Mouse (Mus musculus): ENCODE data around the gene Map2k7. TPM values are rescaled to one million over a fixed set of nuclear protein-coding genes. Genes with fewer than 3 reads are reported as not detected.

Map2k7 gene
- polyA plus RNA-seq (2011; ENCODE audit: insufficient read length, low read depth, missing spikeins), result 37.0 and 42.0 TPM in 2 replicates

GRCm38 (mm10) chr8:4238434-4239192, at the start of gene Map2k7, which contains the start of gene Gm49320:
TSS of gene Map2k7 (plus strand) at chr8:4238740.
TSS of gene Gm49320 (plus strand) at chr8:4238865.
- TF ChIP-seq POLR2A (IDR thresholded peaks at IDR 0.05; ENCODE audit: low read depth, low read length), result peak; percentile 57
- peak; percentile 65; the same call in 1 of the 2 replicates for TF ChIP-seq CTCF (IDR thresholded peaks at IDR 0.05; ENCODE audit: borderline replicate concordance, insufficient read depth, low read length)
- Histone ChIP-seq H3K4me1 (ENCODE audit: control insufficient read depth, insufficient read depth, low read length) (peaks cover 8% of the 10 kb centered on the region), H3K4me3 (ENCODE audit: insufficient read depth, low read length) (peak within 1 kb of the TSS; percentile 85), H3K27ac (ENCODE audit: insufficient read depth, low read length) (peak within 1 kb of the TSS; percentile 83)

- Histone ChIP-seq H3K4me1 (ENCODE audit: control insufficient read depth, insufficient read depth, low read length) (no peaks in the 10 kb centered on the region), H3K4me3 (ENCODE audit: insufficient read depth, low read length) (no peak overlapping the region), H3K27ac (ENCODE audit: insufficient read depth, low read length) (no peak overlapping the region)
- no peak for TF ChIP-seq CTCF (IDR thresholded peaks at IDR 0.05; ENCODE audit: borderline replicate concordance, insufficient read depth, low read length)
- TF ChIP-seq POLR2A (IDR thresholded peaks at IDR 0.05; ENCODE audit: low read depth, low read length), result no peak
Measured at GRCm38 (mm10) chr8:4189031-4189722, 49.4 kb upstream of the Map2k7 start.

DNA sequence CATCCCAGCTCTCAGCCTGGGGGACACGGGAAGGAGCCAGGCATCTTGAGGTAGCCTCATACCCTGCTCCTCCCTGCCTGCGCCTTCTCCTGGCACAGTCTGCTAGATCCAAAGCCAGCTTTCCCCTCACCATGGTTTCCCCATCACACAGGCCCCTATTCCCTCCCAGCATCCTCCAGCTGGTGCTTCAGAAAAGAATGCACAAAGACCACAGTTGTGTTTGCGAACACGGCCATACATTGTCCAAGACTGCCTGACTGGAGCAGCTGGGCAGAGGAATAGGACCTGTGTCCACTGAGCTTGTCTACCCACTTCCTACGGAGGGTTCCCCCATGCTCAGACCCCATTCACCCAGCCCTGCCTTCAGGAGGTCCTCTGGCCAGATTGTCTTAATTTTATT, 46.2 kb upstream of the Map2k7 start:
- TF ChIP-seq POLR2A (IDR thresholded peaks at IDR 0.05; ENCODE audit: low read depth, low read length) (no peak), CTCF (IDR thresholded peaks at IDR 0.05; ENCODE audit: borderline replicate concordance, insufficient read depth, low read length) (no peak)
- no peak overlapping the region for H3K27ac ChIP-seq (ENCODE audit: insufficient read depth, low read length)
- no peaks in the 10 kb centered on the region for H3K4me1 ChIP-seq (ENCODE audit: control insufficient read depth, insufficient read depth, low read length)
- no peak overlapping the region for H3K4me3 ChIP-seq (ENCODE audit: insufficient read depth, low read length)

DNA sequence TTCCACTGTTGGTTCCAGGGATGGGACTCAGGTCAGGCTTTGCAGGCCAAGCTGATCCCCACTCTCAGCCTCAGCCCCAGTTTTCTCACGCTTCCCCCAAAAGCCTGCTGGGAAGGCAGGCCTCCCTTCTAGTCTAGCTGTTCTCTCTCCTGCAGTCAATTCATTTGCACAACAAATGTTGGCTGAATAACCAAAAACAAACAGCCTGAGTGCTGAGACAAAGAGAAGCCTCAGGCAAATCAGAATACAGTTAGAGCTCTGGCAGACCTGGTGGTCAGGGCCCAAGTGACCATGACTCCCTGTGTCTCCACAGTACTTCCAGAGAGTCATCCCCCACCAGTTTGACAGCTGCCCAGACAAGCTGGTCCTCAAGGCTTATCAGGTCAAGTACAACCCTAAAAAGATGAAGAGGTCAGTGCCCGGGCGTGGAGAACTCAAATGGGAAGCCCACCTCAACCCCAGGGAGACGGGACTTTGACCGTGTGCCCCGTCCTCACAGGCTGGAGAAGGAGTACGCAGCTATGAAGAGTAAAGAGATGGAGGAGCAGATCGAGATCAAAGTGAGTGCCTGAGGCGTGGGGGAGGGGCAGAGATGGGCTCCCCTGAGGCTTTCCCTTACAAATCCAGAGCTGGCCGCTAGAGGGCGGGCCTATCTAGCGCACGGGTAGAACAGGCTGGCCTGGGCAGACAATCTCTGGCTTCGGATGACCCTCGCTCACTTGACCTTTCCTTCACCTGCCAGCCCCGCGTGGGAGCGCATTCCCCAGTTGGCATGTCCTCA, 45.5 kb upstream of the Map2k7 start:
- Histone ChIP-seq H3K4me1 (ENCODE audit: control insufficient read depth, insufficient read depth, low read length) (no peaks in the 10 kb centered on the region), H3K27ac (ENCODE audit: insufficient read depth, low read length) (no peak overlapping the region), H3K4me3 (ENCODE audit: insufficient read depth, low read length) (no peak overlapping the region)
- TF ChIP-seq CTCF (IDR thresholded peaks at IDR 0.05; ENCODE audit: borderline replicate concordance, insufficient read depth, low read length), result peak; percentile 68
- no peak for TF ChIP-seq POLR2A (IDR thresholded peaks at IDR 0.05; ENCODE audit: low read depth, low read length)

DNA sequence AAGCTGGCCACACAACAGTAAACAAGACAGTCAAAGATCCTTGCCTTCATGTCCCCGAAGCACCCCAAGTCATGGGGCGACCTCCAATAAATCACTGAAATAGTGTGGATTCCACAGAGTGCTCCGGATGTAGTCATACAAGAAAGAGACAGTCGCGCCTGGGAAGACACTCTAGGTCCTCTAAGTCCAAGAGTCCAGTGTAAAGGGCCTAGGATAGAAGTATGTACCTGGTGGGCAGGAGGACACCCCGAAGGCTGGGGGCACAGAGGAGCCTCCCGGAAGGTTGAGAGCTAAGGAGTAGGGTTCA, 45.0 kb upstream of the Map2k7 start:
- TF ChIP-seq POLR2A (IDR thresholded peaks at IDR 0.05; ENCODE audit: low read depth, low read length), result no peak
- no peak for TF ChIP-seq CTCF (IDR thresholded peaks at IDR 0.05; ENCODE audit: borderline replicate concordance, insufficient read depth, low read length)
- Histone ChIP-seq H3K27ac (ENCODE audit: insufficient read depth, low read length) (no peak overlapping the region), H3K4me3 (ENCODE audit: insufficient read depth, low read length) (no peak overlapping the region), H3K4me1 (ENCODE audit: control insufficient read depth, insufficient read depth, low read length) (no peaks in the 10 kb centered on the region)

DNA sequence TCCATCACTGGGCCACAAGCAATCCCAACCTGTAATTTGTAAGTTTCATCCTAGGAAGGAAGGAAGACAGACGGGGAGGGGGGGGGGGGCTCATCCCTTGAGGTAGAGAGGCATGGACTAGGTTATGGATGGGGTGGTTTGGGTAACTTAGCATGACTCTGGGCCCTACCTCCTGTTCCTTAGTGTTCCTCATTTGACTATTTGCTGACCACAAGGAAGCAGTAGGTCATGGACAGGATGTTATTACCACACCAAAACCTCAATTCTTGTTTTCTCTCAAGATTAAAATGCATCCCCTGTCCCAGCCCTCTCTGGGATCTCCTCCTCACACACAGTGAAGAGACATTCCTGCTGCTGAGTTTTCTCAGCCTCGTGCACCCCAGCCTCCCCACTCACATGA, 37.2 kb upstream of the Map2k7 start:
- Histone ChIP-seq H3K27ac (ENCODE audit: insufficient read depth, low read length) (no peak overlapping the region), H3K4me1 (ENCODE audit: control insufficient read depth, insufficient read depth, low read length) (no peaks in the 10 kb centered on the region), H3K4me3 (ENCODE audit: insufficient read depth, low read length) (no peak overlapping the region)
- TF ChIP-seq POLR2A (IDR thresholded peaks at IDR 0.05; ENCODE audit: low read depth, low read length) (no peak), CTCF (IDR thresholded peaks at IDR 0.05; ENCODE audit: borderline replicate concordance, insufficient read depth, low read length) (no peak)

GRCm38 (mm10) chr8:4205246-4206123, 33.1 kb upstream of the Map2k7 start:
- Histone ChIP-seq H3K4me1 (ENCODE audit: control insufficient read depth, insufficient read depth, low read length) (no peaks in the 10 kb centered on the region), H3K4me3 (ENCODE audit: insufficient read depth, low read length) (no peak overlapping the region), H3K27ac (ENCODE audit: insufficient read depth, low read length) (no peak overlapping the region)
- TF ChIP-seq CTCF (IDR thresholded peaks at IDR 0.05; ENCODE audit: borderline replicate concordance, insufficient read depth, low read length) (no peak), POLR2A (IDR thresholded peaks at IDR 0.05; ENCODE audit: low read depth, low read length) (no peak)

- TF ChIP-seq CTCF (IDR thresholded peaks at IDR 0.05; ENCODE audit: borderline replicate concordance, insufficient read depth, low read length) (no peak), POLR2A (IDR thresholded peaks at IDR 0.05; ENCODE audit: low read depth, low read length) (no peak)
- Histone ChIP-seq H3K4me1 (ENCODE audit: control insufficient read depth, insufficient read depth, low read length) (no peaks in the 10 kb centered on the region), H3K4me3 (ENCODE audit: insufficient read depth, low read length) (no peak overlapping the region), H3K27ac (ENCODE audit: insufficient read depth, low read length) (no peak overlapping the region)
Measured at GRCm38 (mm10) chr8:4206182-4207015, 32.1 kb upstream of the Map2k7 start.

Measured in embryonic fibroblast, embryonic 13.5 days (primary cell).